Mouse (Mus musculus) duodenum, adult 2 months (tissue): ENCODE data around the gene Layn. TPM values are rescaled to one million over a fixed set of nuclear protein-coding genes. Genes with fewer than 3 reads are reported as not detected.

Experiments
- polyA plus RNA-seq: library from polyadenylated mRNA; depleted of rRNA; stranded (reverse); fragments of >200 nt; gene quantifications from 2 replicates; pipeline ENCODE4 v1.2.3, GENCODE M21; 2012; ENCODE audit warnings: low replicate concordance; rRNA removed

The Layn gene
- polyA plus RNA-seq: 0.17 and 0.22 TPM in 2 replicates

DNA sequence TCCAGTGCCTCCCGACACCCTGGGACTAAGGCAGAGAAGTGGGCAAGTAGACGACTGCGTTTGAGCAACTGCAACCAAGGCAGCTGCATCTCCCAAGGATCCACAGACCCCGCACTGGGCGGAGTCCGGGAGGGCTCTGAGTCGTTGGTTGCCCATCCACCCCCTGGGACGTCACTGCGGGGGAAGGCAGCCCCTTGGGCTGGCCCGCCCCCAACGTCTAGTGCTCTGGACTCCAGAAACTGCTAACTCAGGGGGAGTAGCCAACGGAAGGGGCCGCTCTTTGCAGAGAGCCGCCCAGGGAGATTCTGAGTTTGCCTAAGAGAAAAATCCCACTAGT lies at the start of gene Layn:
Gene Layn (minus strand): TSS at position 116 of the 337 bp plus-strand sequence.

DNA sequence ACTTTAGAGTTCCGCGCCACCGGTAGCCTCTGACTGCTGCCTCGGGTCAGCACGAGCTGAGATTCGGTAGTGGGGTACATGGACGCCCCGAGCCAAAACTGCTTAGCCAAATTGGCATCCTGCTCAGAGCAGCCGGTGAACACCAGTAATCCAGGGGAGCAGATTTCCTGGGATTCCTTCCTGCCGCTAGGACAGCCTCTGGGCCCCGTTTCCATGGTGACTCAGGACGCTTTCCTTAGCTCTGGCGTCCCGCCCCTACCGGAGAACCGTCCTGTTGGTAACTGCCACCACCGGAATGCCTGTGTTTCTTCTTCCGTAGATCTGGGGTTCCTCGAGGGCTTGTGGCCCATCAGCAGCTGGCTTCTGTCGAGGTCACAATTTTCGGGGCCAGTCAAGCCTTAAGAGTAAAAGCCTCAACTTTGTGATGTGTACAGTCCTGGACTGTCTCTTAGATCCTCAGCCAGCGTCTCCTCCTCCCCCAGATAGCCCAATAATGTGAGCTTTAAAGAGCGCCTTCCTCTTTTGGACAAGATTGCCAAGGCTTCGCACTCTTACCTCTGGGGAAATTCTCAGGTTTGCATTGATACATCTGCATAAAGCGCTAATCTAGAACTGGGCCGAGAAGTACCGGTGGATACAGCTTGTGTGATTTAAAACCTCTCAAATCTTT lies 25.0 kb upstream of the Layn start, which contains the start of gene 4833427G06Rik:
Gene 4833427G06Rik (minus strand): TSS at position 323 of the 670 bp plus-strand sequence.

GRCm38 (mm10) chr9:51060601-51061000 lies 16.3 kb downstream of the Layn start, which contains the start of gene Btg4:
Btg4 (plus strand) TSS chr9:51060901.

GRCm38 (mm10) chr9:51008841-51009655 lies 67.8 kb downstream of the Layn start, which contains the start of gene Sik2:
Sik2 (minus strand) TSS chr9:51009073.

Other genes starting within 250 kb of the Layn start
- gene Ppp2r1b, start 231.8 kb downstream of the Layn start, polyA plus RNA-seq: 1.4 and 1.6 TPM in 2 replicates
- gene Sik2, start 68.0 kb downstream of the Layn start, polyA plus RNA-seq: 7.1 TPM in 2 replicates
- not detected in 2 replicates for gene Btg4, start 16.2 kb downstream of the Layn start, polyA plus RNA-seq
- not detected in 2 replicates for gene 4833427G06Rik, start 25.0 kb upstream of the Layn start, polyA plus RNA-seq
- gene Gm32742, start 88.4 kb upstream of the Layn start, polyA plus RNA-seq: 0.25 and 1.5 TPM in 2 replicates
- gene Pou2af1, start 136.6 kb upstream of the Layn start, polyA plus RNA-seq: 22.1 and 23.1 TPM in 2 replicates
- 2.6 and 4.0 TPM in 2 replicates for gene Colca2, start 201.5 kb upstream of the Layn start, polyA plus RNA-seq